Mouse (Mus musculus) cortical plate, adult 2 months (tissue): ENCODE data around the gene Sept4. TPM values are rescaled to one million over a fixed set of nuclear protein-coding genes. Genes with fewer than 3 reads are reported as not detected.

Experiments used
- H3K27ac ChIP-seq: fragments of 200-500 bp; 2 replicates; pipeline ENCODE4 v1.5.1; 2012; ENCODE audit warnings: low read length, control low read depth, inconsistent platforms; ENCODE audit not compliant: insufficient read depth
- H3K4me1 ChIP-seq: fragments of 200-500 bp; 2 replicates; pipeline ENCODE4 v1.6.1; 2011; ENCODE audit warnings: low read length; ENCODE audit not compliant: control insufficient read depth, insufficient read depth
- H3K4me3 ChIP-seq: fragments of 200-500 bp; 2 replicates; pipeline ENCODE4 v1.5.1; 2011; ENCODE audit warnings: mild to moderate bottlenecking, low read length, control low read depth; ENCODE audit not compliant: insufficient read depth
- CTCF ChIP-seq: fragments of 200-500 bp; IDR thresholded peaks from 2 replicates; pipeline ENCODE4 v1.5.1; 2011; ENCODE audit warnings: mild to moderate bottlenecking, control low read depth, low read length; ENCODE audit not compliant: insufficient read depth; ENCODE audit errors: extremely low read depth
- POLR2A ChIP-seq: fragments of 200-500 bp; IDR thresholded peaks from 2 replicates; pipeline ENCODE4 v1.6.1; 2011; ENCODE audit warnings: mild to moderate bottlenecking, low read length, control low read depth; ENCODE audit not compliant: insufficient read depth; ENCODE audit errors: extremely low read depth
- polyA plus RNA-seq: library from polyadenylated mRNA; depleted of rRNA; stranded (reverse); fragments of >200 nt; gene quantifications from 2 replicates; pipeline ENCODE4 v1.2.3, GENCODE M21; 2012

Sept4 gene
- polyA plus RNA-seq, 1 experiment, result 429 TPM

- peak overlapping the region; percentile 78 for H3K4me3 ChIP-seq
These were observed 9.7 kb downstream of the Sept4 start for GRCm38 (mm10) chr11:87578249-87578962.

GRCm38 (mm10) chr11:87578963-87579601 lies 10.4 kb downstream of the Sept4 start:
- Histone ChIP-seq H3K27ac (peak overlapping the region; percentile 97), H3K4me3 (peak overlapping the region; percentile 78), H3K4me1 (peaks cover 4% of the 10 kb centered on the region)
- TF ChIP-seq POLR2A, result no peak
- TF ChIP-seq CTCF, result no peak

More at GRCm38 (mm10) chr11:87578249-87578962, 9.7 kb downstream of the Sept4 start:
- Histone ChIP-seq H3K4me1 (peaks cover 4% of the 10 kb centered on the region), H3K27ac (peak overlapping the region; percentile 97)
- TF ChIP-seq POLR2A (no peak), CTCF (no peak)

- Histone ChIP-seq H3K4me3 (peak overlapping the region; percentile 24; the same call in 1 of the 2 replicates), H3K27ac (peak overlapping the region; percentile 40; the same call in 1 of the 2 replicates), H3K4me1 (peaks cover 4% of the 10 kb centered on the region)
- TF ChIP-seq CTCF, result no peak
- TF ChIP-seq POLR2A, result no peak
These were observed 11.0 kb downstream of the Sept4 start for GRCm38 (mm10) chr11:87579713-87580112.

GRCm38 (mm10) chr11:87580543-87581085 lies 11.9 kb downstream of the Sept4 start:
- no peak for TF ChIP-seq CTCF
- no peak for TF ChIP-seq POLR2A
- peaks cover 4% of the 10 kb centered on the region for H3K4me1 ChIP-seq
- peak overlapping the region; percentile 24 for H3K4me3 ChIP-seq
- peak overlapping the region; percentile 89 for H3K27ac ChIP-seq

GRCm38 (mm10) chr11:87581161-87581865 lies 12.6 kb downstream of the Sept4 start:
- TF ChIP-seq POLR2A (no peak), CTCF (no peak)
- peak overlapping the region; percentile 24 for H3K4me3 ChIP-seq
- peaks cover 4% of the 10 kb centered on the region for H3K4me1 ChIP-seq
- H3K27ac ChIP-seq, result peak overlapping the region; percentile 84

- no peak for TF ChIP-seq CTCF
- 0 out of 2 replicates have a peak, but pooled peaks have one; percentile 29 for TF ChIP-seq POLR2A
- Histone ChIP-seq H3K27ac (peak overlapping the region; percentile 93), H3K4me3 (peak overlapping the region; percentile 24), H3K4me1 (peaks cover 4% of the 10 kb centered on the region)
These were observed 13.4 kb downstream of the Sept4 start for GRCm38 (mm10) chr11:87581933-87582710.

- TF ChIP-seq CTCF (no peak), POLR2A (no peak)
- Histone ChIP-seq H3K4me3 (no peak overlapping the region; the same call in 1 of the 2 replicates), H3K4me1 (no peaks in the 10 kb centered on the region), H3K27ac (peak overlapping the region; percentile 87)
These were observed 14.8 kb downstream of the Sept4 start for GRCm38 (mm10) chr11:87583291-87584034.
